Mouse (Mus musculus) embryonic fibroblast, embryonic 13.5 days (primary cell): ENCODE measurements around the gene Adgrg6.

Experiments used
- CTCF ChIP-seq: IDR thresholded peaks from 2 replicates; pipeline ENCODE4 v1.5.1; 2011; ENCODE audit warnings: mild to moderate bottlenecking, control low read depth, low read length, moderate library complexity, borderline replicate concordance; ENCODE audit not compliant: insufficient read depth
- POLR2A ChIP-seq: IDR thresholded peaks from 2 replicates; pipeline ENCODE4 v1.6.1; 2011; ENCODE audit warnings: low read depth, mild to moderate bottlenecking, control low read depth, low read length, moderate library complexity

GRCm38 (mm10) chr10:14511157-14511556, 34.3 kb downstream of the Adgrg6 start:
- TF ChIP-seq POLR2A, result no peak
- no peak for TF ChIP-seq CTCF
